Mouse (Mus musculus): ENCODE data around the gene Zrsr2.
A peak's percentile ranks its signal among the peaks of the same experiment; 100 is the strongest.

The Zrsr2 gene

DNA sequence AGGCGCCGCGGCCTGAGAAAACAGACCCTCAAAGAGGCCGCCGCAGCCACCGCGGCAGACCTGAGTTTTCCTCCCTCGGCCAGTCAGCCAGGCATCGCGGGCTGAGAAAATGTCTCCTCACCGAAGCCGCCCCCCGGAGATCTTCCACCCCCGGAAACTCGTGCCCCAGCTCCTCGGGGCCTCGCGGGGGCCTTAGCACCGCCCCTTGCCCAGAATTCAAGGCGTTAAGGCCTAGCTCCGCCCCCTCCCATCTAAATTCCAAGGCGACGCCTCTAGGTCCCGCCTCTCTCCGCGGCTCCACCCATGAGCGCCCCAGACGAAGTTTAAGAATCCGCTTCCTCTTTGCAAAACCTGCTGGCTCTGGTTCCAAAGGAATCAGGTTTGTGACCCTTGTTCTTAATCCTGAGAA is at the start of gene Zrsr2:
TSS of gene Zrsr2 (minus strand) at position 195 of the 409 bp plus-strand sequence.
- DNase-seq (ENCODE audit: low read depth, low spot score), result peak; percentile 76

DNA sequence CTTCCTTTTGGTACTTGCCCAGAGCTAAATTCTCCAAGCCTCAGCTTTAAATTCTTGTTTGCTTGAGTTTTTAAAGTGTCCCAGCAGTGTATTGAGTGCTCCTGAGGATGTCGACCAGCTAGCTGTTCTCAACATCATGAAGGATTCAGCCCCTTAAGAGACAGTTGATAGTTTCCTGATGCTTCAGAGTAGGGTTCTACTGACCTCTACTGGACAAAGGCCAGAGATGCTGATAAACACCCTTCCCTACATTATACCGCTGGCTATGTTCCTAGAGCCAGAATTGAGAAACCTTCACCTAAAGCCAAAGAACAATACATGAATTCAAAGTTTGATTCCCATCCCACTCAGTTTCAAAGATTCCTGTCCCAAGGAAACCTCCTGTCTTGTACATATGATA is 46.3 kb upstream of the Zrsr2 start:
- no peak for DNase-seq (ENCODE audit: low read depth, low spot score)

DNA sequence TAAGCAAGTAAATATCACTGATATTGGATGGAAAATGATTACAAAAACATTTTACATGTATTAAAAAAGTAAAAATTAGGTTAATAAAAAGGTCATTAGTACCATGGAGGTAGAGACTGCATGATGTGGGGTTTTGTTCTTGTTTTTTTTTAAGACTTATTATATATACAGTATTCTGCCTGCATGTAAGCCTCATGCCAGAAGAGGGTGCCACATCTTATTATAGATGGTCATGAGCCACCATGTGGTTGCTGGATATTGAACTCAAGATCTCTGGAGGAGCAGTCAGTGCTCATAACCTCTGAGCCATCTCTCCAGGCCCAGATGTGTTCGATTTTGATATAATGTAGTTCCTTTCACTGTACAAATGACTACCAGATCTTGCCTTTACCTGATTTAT is 41.4 kb upstream of the Zrsr2 start:
- DNase-seq (ENCODE audit: low read depth, low spot score), result no peak

DNA sequence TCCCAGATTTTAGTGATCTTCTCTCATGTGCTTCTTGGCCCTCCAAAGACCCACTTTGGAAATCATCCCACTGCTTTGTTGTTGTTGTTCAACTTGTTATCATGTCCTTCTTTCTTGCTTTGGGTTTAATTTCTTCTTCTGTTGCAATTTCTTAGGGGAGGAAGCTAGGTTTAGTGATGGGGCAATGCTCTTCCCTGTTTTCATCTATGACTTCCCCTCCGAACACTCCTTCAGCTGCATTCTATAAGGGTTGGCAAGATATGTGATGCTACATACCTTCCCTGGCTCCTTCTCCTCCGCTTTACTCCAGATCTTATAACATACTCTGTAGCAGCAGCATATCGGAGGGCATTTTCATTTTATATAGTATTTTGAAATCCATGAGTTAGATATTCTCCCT is 38.3 kb upstream of the Zrsr2 start:
- DNase-seq (ENCODE audit: low read depth, low spot score), result no peak

DNA sequence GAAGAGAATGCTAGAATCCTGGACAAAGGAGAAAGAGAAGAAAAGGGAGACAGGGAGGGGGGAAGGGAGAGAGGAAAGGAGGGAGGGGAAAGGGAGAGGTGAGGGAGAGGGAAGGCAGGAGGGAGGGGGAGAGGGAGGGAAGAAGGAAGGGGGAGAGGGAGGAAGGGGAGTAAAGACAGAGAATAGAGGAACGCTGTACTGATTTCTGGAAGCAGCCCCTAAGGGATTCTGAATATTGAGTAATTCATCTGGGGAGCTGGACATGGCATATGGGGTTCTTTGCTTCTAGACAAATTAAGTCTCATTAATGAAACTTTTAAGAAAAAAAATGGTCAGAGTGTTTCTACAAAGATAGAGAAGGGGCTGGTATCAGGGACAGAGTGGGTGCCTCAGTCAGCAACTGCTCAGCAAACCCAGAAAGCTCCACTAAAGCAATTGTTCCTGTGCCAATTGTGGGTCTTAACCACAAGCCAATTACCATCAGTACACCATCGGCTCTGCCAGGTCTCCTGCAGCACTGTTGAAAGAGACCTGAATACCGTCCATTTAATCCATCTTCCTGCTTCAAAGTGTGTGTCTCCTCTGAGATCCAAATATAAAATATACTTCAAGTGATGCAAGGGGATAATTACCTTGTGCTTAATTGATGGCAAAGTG is 29.4 kb upstream of the Zrsr2 start:
- no peak for DNase-seq (ENCODE audit: low read depth, low spot score)

DNA sequence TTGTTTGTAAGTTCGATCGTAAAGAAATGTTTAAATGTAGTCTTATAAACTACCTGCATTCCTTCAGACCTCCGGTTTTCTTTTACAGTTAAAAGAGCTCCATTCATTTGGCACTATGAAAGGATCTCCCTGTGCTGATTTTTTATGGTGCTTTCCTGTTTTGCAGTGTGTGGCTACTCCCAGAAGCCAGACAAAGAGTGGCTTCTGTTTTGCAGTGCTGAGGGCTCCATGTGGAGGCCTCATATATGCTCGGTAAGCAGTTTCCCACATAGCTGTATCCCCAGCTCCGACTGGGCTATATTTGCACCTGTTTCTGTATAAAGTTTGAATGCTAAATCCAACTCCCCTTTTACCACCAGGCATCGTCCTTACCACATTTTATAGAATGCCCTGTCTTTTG is 23.7 kb upstream of the Zrsr2 start:
- DNase-seq (ENCODE audit: low read depth, low spot score), result no peak

DNA sequence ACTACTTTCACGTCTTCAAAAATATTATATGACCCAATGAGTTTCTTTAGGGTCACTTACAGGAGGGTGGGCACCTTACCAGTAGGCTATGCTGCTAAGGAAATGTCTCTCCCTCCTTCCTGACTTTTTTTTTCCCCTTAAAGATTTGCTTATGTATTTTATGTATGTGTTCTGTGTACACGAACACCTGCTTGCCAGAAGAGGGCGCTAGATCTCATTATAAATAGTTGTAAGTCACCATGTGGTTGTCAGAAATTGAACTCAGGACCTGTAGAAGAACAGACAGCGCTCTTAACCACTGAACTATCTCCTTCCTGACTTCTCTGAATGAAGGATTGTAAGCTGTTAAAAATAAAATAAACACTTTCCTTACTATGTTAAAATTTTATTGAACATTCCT is 23.0 kb upstream of the Zrsr2 start:
- no peak for DNase-seq (ENCODE audit: low read depth, low spot score)

DNA sequence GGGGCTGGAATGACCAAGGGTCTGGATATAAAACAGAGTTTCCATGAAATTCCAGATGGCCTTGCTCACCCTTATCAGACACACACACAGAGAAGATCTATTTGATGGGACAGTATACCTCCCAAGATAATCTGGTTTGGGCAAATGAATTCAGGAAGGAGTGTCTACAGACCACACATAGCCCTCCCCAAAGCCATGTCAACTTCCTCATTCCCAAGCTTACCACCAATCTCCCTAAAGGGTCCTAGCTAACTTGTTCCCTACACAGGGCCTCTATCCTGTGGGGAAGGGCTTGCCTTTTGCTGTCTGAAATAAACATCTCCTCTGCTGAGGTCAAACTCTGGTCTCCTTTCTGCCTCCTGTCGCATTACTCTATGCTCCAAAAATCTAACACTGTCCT is 22.6 kb upstream of the Zrsr2 start:
- no peak for DNase-seq (ENCODE audit: low read depth, low spot score)

DNA sequence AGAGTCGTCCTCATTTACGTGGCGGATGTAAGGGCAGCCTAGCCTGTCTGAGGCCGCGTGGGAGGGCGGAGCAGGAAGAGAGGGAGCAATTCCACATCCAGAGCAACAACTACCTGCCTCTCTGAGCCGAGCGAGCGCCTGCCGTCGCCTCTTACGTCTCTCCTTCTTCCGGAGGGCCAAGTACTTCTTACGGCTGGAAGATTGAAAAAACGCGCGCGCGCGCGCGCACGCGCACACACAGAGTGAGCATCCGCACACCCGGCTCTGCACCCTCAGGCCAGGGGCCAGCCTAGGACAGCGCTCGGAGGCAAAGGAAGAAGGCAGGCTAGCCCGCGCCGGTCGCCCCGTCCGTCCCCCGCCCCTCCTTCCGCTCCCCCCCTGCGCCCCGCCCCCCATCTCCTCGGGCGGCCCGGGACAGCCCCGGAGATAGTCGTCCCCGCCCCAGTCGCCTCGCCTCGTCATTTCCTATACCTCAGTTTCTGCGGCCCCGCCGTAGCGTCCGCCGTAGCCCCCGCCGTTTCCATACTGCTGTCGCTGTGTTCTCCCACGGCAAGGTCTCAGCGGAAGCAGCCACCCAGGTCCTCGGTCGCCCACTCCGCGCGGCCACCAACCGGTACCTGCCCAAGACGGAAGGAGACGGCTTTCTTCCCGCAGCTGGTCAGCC is 526 bp downstream of the Zrsr2 start:
- peak; percentile 21 for DNase-seq (ENCODE audit: low read depth, low spot score)

DNA sequence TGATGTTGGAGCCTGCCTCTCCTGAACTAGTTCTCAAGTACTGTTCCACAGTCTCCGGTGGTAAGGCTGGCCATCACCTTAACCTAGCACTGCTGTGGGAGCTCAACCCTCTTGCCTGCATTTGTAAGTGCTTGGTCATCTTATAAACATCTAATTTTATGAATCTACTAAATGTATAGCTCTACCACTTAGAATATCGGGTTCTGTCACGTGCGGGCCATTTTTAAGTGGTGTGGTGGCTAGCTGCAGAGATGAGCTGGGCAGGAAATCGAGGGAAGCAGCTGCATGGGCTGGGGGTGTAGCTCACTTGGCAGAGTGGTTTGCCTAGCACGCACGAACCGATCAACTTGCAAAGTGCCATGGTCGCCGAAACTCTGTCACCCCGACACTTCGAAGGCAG is 1.1 kb downstream of the Zrsr2 start:
- DNase-seq (ENCODE audit: low read depth, low spot score), result no peak

DNA sequence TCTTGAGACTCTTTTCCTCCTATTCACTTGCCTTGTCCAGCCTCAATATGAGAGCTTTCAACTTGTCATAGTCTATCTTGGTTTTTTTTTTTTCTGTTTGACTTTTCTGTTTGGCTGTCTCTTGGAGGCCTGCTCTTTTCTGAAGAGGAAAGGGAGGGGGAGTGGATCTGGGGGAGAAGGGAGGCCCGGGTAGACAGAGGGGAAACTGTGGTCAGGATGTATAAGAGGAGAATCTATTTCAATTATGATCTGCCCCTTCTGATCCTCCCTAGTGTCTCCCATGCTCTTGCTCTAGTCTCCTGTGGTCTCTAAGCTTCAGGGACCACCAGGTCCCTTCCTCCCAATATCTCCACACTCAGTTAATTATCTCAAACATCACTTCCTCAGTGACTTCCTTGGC is 6.8 kb downstream of the Zrsr2 start:
- DNase-seq (ENCODE audit: low read depth, low spot score), result no peak

DNA sequence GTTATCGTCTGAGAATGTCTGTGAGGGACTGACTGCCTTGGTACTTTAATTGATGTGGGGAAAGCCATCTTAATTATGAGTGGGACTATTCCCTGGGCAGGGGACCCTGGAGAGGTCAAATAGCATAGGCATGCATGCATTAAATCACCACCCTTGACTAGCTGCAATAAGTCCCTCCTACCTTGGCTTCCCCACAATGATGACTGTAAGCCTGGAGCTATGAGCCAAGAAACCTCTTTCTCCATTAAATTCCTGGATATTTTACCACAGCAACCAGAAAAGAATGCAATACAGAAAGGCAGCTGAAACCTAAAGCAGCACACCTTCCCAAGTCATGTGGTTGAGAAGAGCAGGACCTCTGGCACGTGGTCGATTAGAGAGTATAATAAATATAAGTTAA is 14.1 kb downstream of the Zrsr2 start:
- DNase-seq (ENCODE audit: low read depth, low spot score), result no peak

DNA sequence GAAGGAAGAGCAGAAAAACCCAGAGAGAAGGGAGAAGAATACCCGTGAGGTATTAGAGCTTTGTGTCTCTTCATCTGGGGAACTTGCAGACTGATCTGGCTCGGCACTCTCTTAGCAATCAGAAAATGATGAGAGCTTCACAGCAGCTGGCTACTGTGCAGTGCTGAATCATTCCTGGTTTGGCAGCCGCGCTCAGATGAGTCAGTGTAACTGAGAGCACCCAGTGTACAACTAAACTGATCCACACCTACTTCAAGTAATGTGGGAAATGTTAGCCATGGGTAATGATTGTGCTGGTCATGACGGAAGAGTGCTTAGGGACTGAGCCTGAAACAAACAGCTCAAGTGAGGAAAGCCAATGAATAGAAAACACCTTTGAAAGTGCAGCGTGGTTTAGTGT is 19.9 kb downstream of the Zrsr2 start:
- DNase-seq (ENCODE audit: low read depth, low spot score), result peak; percentile 62

DNA sequence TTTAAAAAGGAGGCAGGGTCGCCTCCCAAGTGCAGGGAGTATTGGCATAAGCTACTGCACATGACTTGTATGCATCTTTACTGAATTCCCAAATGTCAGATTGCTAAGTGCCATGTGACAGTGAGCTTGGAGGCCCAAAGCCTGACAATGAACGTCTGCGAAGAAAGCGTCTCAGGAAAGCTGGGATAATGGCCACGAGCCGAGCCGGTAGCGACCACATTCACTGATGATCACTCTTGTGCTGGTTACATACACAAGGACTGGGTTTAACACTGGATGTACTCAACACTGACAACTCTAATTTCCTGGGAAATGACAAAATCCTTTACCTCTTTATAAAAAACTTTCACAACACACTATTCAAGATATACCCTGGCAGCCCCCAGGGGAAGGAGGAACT is 23.7 kb downstream of the Zrsr2 start:
- no peak for DNase-seq (ENCODE audit: low read depth, low spot score)

DNA sequence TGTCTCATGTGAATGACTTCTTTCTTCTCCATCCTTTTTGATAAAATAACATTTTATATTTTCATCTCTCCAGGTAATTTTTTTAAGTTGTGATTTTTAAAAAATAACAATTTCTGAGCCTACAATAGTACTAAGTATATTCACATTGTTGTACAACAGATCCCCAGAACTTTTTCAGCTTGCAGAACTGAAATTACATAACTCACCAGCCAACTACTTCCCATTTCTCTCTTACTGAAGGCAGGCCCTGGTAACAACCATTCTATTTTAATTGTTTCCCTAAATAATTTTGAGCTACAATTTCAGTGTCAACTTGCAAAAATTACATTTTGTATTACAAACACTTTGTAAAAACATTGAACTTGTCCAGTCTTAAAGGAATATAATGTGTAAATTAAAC is 28.9 kb downstream of the Zrsr2 start:
- DNase-seq (ENCODE audit: low read depth, low spot score), result no peak

DNA sequence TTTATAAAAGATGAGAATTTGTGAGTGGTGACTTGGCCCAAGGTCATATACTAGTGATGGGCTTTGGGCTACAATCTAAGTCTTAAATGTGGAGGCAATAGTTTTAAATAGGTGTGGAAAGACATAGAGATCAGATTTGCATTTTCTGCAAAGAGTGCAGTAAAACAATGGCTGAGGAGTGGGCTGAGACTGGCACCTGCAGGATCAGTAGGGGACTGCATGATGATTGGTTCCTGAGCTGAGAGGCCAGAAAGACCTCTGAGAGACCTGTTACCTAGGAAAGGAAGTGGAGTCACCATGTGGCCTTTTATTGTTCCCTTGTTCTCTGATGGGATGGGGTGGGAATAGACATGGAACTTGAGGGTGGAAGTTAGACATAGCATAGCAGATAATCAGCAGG is 45.7 kb downstream of the Zrsr2 start:
- DNase-seq (ENCODE audit: low read depth, low spot score), result no peak

DNA sequence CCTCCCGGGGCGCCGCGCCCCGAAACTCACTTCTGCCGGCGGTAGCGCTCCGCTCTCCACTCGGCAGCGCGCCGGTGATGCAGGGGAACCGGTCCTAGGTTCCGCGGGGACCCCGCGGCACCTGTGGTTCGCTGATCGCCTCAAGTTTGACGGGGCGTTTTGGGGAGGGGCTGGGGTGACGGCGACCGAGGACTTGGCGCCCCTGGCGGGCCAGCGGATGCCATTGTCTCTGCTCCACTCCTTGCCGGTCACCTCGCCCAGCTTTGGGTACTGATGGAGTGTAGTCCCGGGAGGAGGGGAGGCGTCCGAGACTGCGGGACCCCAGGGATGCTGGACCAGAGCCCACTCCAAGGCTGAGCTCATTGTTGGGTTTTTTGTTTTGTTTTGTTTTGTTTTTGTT is 49.1 kb downstream of the Zrsr2 start:
- no peak for DNase-seq (ENCODE audit: low read depth, low spot score)

DNA sequence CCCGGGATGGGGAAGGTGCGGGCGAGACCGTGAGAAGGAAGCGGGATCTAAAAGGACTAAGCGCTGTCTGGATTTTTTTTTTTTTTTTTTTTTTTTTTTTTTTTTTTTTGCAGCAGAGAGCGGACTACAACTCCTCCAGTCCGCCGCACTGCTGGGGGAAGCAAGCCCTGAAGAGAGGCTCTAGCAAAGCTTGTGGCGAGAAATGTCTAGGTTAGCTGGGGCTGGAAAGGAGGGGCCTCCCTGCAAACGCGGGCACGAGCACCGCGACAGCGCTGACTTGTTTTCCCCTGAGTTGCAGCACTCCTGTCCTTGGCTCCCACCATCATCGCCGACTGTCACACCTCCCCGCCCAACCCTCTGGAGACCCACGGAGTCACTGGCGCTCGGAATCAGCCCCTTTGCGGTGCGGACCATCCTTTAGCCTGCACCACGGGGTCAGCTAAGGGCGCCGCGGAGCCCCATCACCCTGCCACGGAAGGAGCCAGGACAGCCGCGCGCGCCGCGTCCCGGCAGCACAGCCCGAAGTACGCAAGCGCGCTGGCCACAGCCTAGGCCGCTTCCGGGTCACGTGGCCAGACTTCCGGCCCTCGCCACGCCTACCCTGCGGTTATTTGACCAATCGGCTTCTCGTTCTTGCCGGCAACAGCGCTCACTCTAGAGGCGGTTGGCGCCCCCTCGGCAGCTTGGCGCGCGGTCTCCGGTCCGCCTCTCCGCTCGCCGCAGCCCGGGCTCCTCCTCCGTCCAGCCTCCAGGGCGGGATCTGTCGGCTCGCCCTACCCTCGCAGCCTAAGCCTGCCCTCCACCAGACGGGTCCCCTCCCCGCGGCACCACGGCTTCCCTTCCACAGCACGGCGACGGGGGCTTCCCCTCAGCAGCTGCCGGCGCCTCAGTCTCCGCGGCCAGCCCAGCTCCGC is 49.9 kb downstream of the Zrsr2 start, which contains the start of gene Ap1s2:
TSS of gene Ap1s2 (plus strand) at position 681 of the 914 bp plus-strand sequence.
- peak; percentile 87 for DNase-seq (ENCODE audit: low read depth, low spot score)

DNA sequence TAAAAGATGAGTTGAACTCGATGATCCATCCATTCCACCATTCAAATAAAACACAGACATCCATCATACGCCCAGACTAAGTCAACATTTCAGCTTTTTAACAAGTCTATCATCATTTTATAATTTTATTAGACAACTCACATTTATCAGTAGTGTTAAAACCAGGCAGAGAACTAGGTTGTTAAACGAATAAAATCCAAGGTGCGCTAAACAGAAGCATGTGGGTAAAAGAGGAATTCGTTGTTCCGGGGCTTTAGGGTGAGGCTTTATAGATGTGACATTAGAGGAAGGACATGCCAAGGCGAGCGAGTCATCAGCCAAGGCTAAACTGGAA is 50.5 kb downstream of the Zrsr2 start:
- no peak for DNase-seq (ENCODE audit: low read depth, low spot score)

DNA sequence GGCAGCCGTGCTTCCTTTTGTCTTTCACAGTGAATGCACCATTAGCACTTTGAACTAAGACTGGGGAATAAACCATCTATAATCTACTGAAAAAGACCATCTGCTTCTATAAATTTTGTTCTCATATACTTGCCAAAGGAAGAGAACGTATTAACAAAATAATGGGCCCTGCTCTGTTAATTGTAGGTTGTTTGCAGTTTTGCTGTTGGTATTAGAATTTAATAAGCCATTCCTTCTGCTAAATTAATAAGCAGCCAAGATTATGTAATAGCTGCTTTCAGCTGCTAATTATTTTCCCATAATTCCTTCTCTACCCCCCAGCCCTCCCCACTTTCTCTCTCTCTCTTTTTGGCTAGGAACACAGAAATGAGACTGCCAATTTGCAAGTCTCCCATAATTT is 51.6 kb downstream of the Zrsr2 start:
- DNase-seq (ENCODE audit: low read depth, low spot score), result no peak

DNA sequence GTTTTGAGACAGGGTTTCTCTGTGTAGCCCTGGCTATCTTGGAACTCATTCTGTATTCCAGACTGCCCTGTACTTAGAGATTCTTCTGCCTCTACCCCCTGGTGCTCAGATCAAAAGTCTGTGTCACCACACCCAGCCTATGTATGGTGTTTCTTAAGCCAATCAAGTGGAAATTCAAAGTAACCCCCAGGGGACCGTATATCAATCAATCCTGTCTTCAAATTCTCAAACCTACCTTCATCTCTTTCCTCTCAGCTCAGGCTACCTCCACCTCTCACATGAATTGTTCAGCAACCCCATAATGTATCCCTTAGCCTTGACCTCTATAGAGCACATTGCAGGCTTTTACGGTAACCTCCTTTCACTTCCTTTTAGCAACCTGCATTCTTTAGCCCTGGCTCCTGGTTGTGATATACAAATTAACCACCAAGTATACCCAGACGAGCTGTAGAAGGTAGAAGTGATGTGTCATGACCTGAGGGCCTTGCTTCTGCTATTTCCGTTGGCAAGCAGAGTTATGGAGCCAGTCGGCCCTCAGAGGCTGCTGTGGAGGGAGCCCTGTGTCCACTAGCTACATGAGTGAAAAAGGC is 58.9 kb downstream of the Zrsr2 start:
- DNase-seq (ENCODE audit: low read depth, low spot score), result no peak

DNA sequence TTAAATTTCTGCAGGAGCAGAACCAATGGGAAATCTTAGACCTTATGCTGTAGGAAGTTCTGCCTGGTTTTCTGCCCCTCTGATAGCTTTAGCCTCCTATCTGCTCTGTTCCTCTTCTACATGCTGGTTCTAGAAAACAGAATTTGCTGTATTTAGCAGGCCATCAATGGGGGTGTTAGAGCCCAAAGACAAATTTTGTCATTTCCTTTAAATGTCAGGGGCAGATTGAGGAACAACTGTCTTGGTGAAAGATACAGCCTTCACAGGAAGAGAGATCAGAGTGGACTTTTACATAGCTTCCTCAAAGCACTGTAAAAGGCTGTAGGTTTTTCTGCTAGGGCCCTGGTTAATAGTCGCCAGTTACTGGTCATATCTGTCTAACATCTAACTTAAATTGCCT is 61.1 kb downstream of the Zrsr2 start:
- DNase-seq (ENCODE audit: low read depth, low spot score), result no peak

Data from telencephalon, adult 2 months (tissue).